Mouse (Mus musculus) liver, postnatal 0 days (tissue): ENCODE data around the gene Car5a.

Experiments used
- CTCF ChIP-seq: sonication (generic); IDR thresholded peaks from 2 replicates; pipeline ENCODE4 v1.5.1; 2016; ENCODE audit warnings: antibody characterized with exemption, low read depth
- EP300 ChIP-seq: IDR thresholded peaks from 2 replicates; pipeline ENCODE4 v1.6.1; 2016; ENCODE audit warnings: antibody characterized with exemption, low read depth, mild to moderate bottlenecking

- TF ChIP-seq CTCF, result no peak
- no peak for TF ChIP-seq EP300
These were observed 46.9 kb upstream of the Car5a start for GRCm38 (mm10) chr8:121991611-121992010.
